Mouse (Mus musculus): ENCODE results near the gene Olfr49. TPM values are rescaled to one million over a fixed set of nuclear protein-coding genes. Genes with fewer than 3 reads are reported as not detected.
A peak's percentile ranks its signal among the peaks of the same experiment; 100 is the strongest.

The Olfr49 gene
- total and polyA plus RNA-seq, 3 experiments, result not detected

DNA sequence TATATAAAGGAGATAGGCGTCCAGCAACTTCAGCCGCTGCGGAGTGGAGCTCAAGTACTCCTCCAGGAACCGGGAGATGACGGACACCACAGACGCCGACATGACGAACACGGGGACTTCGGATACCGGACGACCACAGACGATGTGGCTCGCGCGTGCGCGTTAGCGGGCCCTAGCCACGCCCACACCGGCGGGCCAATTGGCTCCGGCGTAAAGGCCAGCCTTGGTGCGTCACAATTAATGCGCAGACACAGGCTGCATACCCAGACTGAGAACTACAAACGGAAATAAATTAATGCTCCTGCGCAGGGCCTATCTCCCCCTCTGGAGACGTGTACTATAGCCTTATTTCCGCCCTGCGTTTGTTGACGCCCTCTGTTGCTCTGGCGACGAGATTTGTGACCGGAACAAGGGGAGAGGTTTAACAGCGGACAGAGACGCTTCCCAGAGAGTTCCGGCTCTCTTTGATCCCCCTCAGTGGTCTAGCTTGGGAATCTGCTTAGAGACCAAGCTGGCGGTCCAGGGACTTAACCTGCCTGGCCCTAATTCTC, 30.9 kb downstream of the Olfr49 start, which contains the start of the genes Dad1 and Abhd4:
Dad1 (minus strand) TSS at position 364 of the 551 bp plus-strand sequence.
Abhd4 (plus strand) TSS at position 448 of the 551 bp plus-strand sequence.
- peaks cover 5% of the 10 kb centered on the region for H3K4me1 ChIP-seq (ENCODE audit: control insufficient read depth, insufficient read depth, low read length)
- intact Hi-C loops (cut with DNase I), result loop anchor here (2.0 to 10.0 kb wide), 2 partner anchors 107 to 431 kb away; partner anchors contain the start of genes 1700123O20Rik, Acin1 and Oxa1l
- peaks cover 5% of the 10 kb centered on the region; the same call in 1 of the 2 replicates for H3K79me2 ChIP-seq (replicated peaks; ENCODE audit: control insufficient read depth, insufficient read depth, low read length)
- peak within 1 kb of the TSS; percentile 87 for H3K27ac ChIP-seq
- DNase-seq, result peak; percentile 98 to 99
- peak within 1 kb of the TSS; percentile 65 for H3K9ac ChIP-seq (ENCODE audit: low read depth, low read length)
- H3K36me3 ChIP-seq (ENCODE audit: control insufficient read depth, insufficient read depth, low read length), result 0 out of 2 replicates have a peak, but pooled peaks cover 2% of the 10 kb centered on the region
- no peaks in the 10 kb centered on the region for H3K27me3 ChIP-seq (ENCODE audit: control insufficient read depth, insufficient read depth, low read length)
- WGBS, result under 1% methylated on average over 39 of the region's 39 CpGs
- H3K4me3 ChIP-seq, result peak within 1 kb of the TSS; percentile 90
- peak; percentile 32; the same call in 1 of the 2 replicates for TF ChIP-seq CTCF (IDR thresholded peaks at IDR 0.05)
- peak; percentile 97 for TF ChIP-seq POLR2A (IDR thresholded peaks at IDR 0.05; ENCODE audit: insufficient read depth, low read depth, low read length)
- peak; percentile 94 for TF ChIP-seq EP300 (IDR thresholded peaks at IDR 0.05; ENCODE audit: insufficient read depth, low read depth, low read length)

DNA sequence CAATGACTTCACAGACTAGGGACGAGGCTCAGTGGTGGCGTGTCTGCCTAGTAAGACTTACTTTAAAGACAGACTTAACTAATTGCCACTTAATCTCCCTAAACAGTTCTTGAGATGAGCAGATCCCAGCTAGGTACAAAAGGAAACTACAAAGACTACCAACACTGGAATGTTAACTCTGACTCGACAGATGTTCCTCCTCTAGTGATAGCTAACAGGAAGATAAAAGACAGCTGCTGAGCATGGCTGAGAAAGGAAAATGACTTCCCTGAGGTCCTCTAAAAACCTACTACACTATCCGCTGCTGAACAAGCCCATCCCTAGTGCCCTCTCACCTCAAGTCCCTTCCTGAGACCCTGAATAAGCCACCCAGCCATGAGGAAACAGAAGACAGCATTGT, 34.6 kb downstream of the Olfr49 start:
- DNase-seq, result no peak
- Histone ChIP-seq H3K4me1 (ENCODE audit: control insufficient read depth, insufficient read depth, low read length) (peaks cover 5% of the 10 kb centered on the region), H3K36me3 (ENCODE audit: control insufficient read depth, insufficient read depth, low read length) (0 out of 2 replicates have a peak, but pooled peaks cover 2% of the 10 kb centered on the region), H3K27me3 (ENCODE audit: control insufficient read depth, insufficient read depth, low read length) (no peaks in the 10 kb centered on the region), H3K9ac (ENCODE audit: low read depth, low read length) (no peak overlapping the region), H3K27ac (no peak overlapping the region), H3K4me3 (no peak overlapping the region), H3K79me2 (replicated peaks; ENCODE audit: control insufficient read depth, insufficient read depth, low read length) (peaks cover 5% of the 10 kb centered on the region; the same call in 1 of the 2 replicates)
- 62% methylated on average over 4 of the region's 4 CpGs for WGBS
- TF ChIP-seq EP300 (IDR thresholded peaks at IDR 0.05; ENCODE audit: insufficient read depth, low read depth, low read length), result no peak
- no peak for TF ChIP-seq POLR2A (IDR thresholded peaks at IDR 0.05; ENCODE audit: insufficient read depth, low read depth, low read length)
- no peak for TF ChIP-seq CTCF (IDR thresholded peaks at IDR 0.05)
- intact Hi-C loops (cut with DNase I), result loop anchor here (10.0 kb wide), 1 partner anchor 435 kb away; the partner anchor contains the start of genes 1700123O20Rik and Acin1

DNA sequence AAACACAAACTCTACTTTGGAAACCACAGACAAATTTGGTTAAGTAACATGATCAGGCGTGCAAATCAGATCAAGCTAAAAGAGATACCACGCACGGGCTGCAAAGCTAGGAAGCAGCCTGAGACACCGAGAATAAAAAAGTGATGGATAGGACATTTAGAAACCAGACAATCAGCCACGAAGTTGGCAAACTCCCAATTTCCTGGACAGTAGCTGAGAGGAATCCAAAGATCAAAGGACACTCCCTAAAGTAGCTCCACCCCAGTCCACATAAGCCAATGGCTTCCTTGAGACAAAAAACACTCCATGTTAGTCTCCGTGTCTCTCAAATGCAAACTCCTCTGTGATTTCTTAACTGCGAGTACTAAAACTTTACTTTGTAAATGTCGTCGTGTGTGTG, 35.4 kb downstream of the Olfr49 start:
- H3K27me3 ChIP-seq (ENCODE audit: control insufficient read depth, insufficient read depth, low read length), result no peaks in the 10 kb centered on the region
- peaks cover 5% of the 10 kb centered on the region for H3K4me1 ChIP-seq (ENCODE audit: control insufficient read depth, insufficient read depth, low read length)
- 58% methylated on average over 9 of the region's 9 CpGs for WGBS
- DNase-seq, result no peak
- peaks cover 5% of the 10 kb centered on the region; the same call in 1 of the 2 replicates for H3K79me2 ChIP-seq (replicated peaks; ENCODE audit: control insufficient read depth, insufficient read depth, low read length)
- no peak overlapping the region for H3K9ac ChIP-seq (ENCODE audit: low read depth, low read length)
- 0 out of 2 replicates have a peak, but pooled peaks cover 2% of the 10 kb centered on the region for H3K36me3 ChIP-seq (ENCODE audit: control insufficient read depth, insufficient read depth, low read length)
- H3K4me3 ChIP-seq, result no peak overlapping the region
- intact Hi-C loops (cut with DNase I), result no loop called here
- H3K27ac ChIP-seq, result no peak overlapping the region
- TF ChIP-seq POLR2A (IDR thresholded peaks at IDR 0.05; ENCODE audit: insufficient read depth, low read depth, low read length), result no peak
- no peak for TF ChIP-seq EP300 (IDR thresholded peaks at IDR 0.05; ENCODE audit: insufficient read depth, low read depth, low read length)
- no peak for TF ChIP-seq CTCF (IDR thresholded peaks at IDR 0.05)

DNA sequence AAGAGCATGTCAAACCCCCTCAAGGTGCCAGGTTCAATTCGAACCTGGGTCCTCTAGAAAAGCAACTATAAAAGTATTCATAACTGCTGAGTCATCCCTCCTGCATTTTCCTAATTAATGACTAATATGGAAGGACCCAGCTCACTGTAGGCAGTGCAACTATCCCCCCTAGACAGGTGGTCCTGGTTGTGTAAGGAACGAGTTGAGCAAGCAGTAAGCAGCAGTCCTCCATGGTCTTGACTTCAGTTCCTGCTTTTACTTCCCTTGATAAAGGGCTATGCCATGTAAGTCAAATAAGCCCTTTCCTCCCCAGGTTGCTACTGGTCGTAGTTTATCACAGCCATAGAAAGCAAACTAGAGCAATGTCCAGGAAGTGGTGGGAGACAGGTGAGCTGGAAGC, 38.5 kb downstream of the Olfr49 start:
- no peak overlapping the region for H3K9ac ChIP-seq (ENCODE audit: low read depth, low read length)
- peaks cover 3% of the 10 kb centered on the region for H3K36me3 ChIP-seq (ENCODE audit: control insufficient read depth, insufficient read depth, low read length)
- no peak for DNase-seq
- peaks cover 2% of the 10 kb centered on the region for H3K4me1 ChIP-seq (ENCODE audit: control insufficient read depth, insufficient read depth, low read length)
- intact Hi-C loops (cut with DNase I), result no loop called here
- H3K27me3 ChIP-seq (ENCODE audit: control insufficient read depth, insufficient read depth, low read length), result no peaks in the 10 kb centered on the region
- H3K27ac ChIP-seq, result no peak overlapping the region
- TF ChIP-seq CTCF (IDR thresholded peaks at IDR 0.05) (no peak), POLR2A (IDR thresholded peaks at IDR 0.05; ENCODE audit: insufficient read depth, low read depth, low read length) (no peak), EP300 (IDR thresholded peaks at IDR 0.05; ENCODE audit: insufficient read depth, low read depth, low read length) (no peak)
- H3K79me2 ChIP-seq (replicated peaks; ENCODE audit: control insufficient read depth, insufficient read depth, low read length), result peaks cover 4% of the 10 kb centered on the region; the same call in 1 of the 2 replicates
- no peak overlapping the region for H3K4me3 ChIP-seq
- WGBS, result 89% methylated on average over 3 of the region's 3 CpGs

DNA sequence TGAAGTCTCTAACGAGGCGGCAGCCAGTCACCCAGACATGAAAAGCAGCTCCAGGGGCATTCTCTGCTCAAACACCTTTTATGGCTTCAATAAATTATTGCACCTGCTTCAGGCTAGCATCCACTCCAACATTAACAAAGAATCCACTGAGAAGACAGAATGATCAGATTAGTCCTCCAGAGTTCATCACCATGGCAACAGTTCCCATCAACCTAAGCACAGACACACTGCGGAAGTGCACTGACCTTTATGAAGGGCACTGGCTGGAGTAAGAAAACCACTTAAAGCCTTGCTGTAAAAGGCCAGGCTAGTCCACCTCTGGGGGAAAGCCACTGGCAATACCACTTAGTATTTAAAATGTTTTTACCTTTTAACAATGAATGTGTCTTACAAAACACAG, 40.6 kb downstream of the Olfr49 start:
- no peak overlapping the region for H3K9ac ChIP-seq (ENCODE audit: low read depth, low read length)
- no peaks in the 10 kb centered on the region for H3K4me1 ChIP-seq (ENCODE audit: control insufficient read depth, insufficient read depth, low read length)
- no peak for TF ChIP-seq EP300 (IDR thresholded peaks at IDR 0.05; ENCODE audit: insufficient read depth, low read depth, low read length)
- TF ChIP-seq CTCF (IDR thresholded peaks at IDR 0.05), result no peak
- no peak for TF ChIP-seq POLR2A (IDR thresholded peaks at IDR 0.05; ENCODE audit: insufficient read depth, low read depth, low read length)
- no peak for DNase-seq
- intact Hi-C loops (cut with DNase I), result no loop called here
- 71% methylated on average over 3 of the region's 3 CpGs for WGBS
- H3K36me3 ChIP-seq (ENCODE audit: control insufficient read depth, insufficient read depth, low read length), result peaks cover 2% of the 10 kb centered on the region
- H3K79me2 ChIP-seq (replicated peaks; ENCODE audit: control insufficient read depth, insufficient read depth, low read length), result no peaks in the 10 kb centered on the region
- H3K4me3 ChIP-seq, result no peak overlapping the region
- no peaks in the 10 kb centered on the region for H3K27me3 ChIP-seq (ENCODE audit: control insufficient read depth, insufficient read depth, low read length)
- no peak overlapping the region for H3K27ac ChIP-seq

DNA sequence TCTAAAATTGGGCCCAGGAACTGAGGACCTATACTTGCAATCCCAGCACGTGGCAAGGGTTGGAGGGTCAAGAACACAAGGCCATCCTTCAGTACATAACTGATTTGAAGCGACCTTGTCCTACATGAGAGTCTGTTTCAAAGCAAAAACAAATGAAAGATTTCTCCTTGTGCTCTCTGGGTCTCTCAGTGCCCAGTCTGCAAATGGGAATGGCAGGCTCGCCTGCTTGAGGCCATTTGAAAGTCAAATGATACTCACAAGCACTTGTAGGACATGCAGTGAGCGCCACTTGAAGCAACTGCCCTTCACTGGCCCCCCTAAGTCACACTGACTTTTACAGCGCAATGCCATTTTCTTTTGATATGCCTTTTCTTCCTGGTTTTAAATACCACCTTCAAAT, 44.2 kb downstream of the Olfr49 start:
- WGBS, result 76% methylated on average over 5 of the region's 5 CpGs
- no peak overlapping the region for H3K27ac ChIP-seq

More for the DNA sequence above, 44.2 kb downstream of the Olfr49 start:
- H3K36me3 ChIP-seq (ENCODE audit: control insufficient read depth, insufficient read depth, low read length), result peaks cover 2% of the 10 kb centered on the region
- H3K27me3 ChIP-seq (ENCODE audit: control insufficient read depth, insufficient read depth, low read length), result no peaks in the 10 kb centered on the region
- H3K4me1 ChIP-seq (ENCODE audit: control insufficient read depth, insufficient read depth, low read length), result no peaks in the 10 kb centered on the region
- TF ChIP-seq CTCF (IDR thresholded peaks at IDR 0.05) (no peak), POLR2A (IDR thresholded peaks at IDR 0.05; ENCODE audit: insufficient read depth, low read depth, low read length) (no peak), EP300 (IDR thresholded peaks at IDR 0.05; ENCODE audit: insufficient read depth, low read depth, low read length) (no peak)
- H3K9ac ChIP-seq (ENCODE audit: low read depth, low read length), result no peak overlapping the region
- no peak for DNase-seq
- intact Hi-C loops (cut with DNase I), result no loop called here
- H3K79me2 ChIP-seq (replicated peaks; ENCODE audit: control insufficient read depth, insufficient read depth, low read length), result no peaks in the 10 kb centered on the region
- H3K4me3 ChIP-seq, result no peak overlapping the region

All from heart, adult 2 months (tissue).